Mouse (Mus musculus): ENCODE data around the gene Supt16.
A peak's percentile ranks its signal among the peaks of the same experiment; 100 is the strongest.

Gene Supt16

GRCm38 (mm10) chr14:52146540-52146939 is 50.7 kb downstream of the Supt16 start:
- peak; percentile 48 for DNase-seq (ENCODE audit: low read depth, low spot score)

- no peak for DNase-seq (ENCODE audit: low read depth, low spot score)
Observed at GRCm38 (mm10) chr14:52144165-52144564, 53.1 kb downstream of the Supt16 start.

- no peak for DNase-seq (ENCODE audit: low read depth, low spot score)
Observed at GRCm38 (mm10) chr14:52141445-52142127, 55.6 kb downstream of the Supt16 start.

GRCm38 (mm10) chr14:52140577-52141444 is 56.4 kb downstream of the Supt16 start:
- peak; percentile 61 for DNase-seq (ENCODE audit: low read depth, low spot score)

GRCm38 (mm10) chr14:52133584-52133983 is 63.6 kb downstream of the Supt16 start:
- peak; percentile 66 for DNase-seq (ENCODE audit: low read depth, low spot score)

- DNase-seq (ENCODE audit: low read depth, low spot score) = no peak
Observed at GRCm38 (mm10) chr14:52124636-52125035, 72.6 kb downstream of the Supt16 start.

- peak; percentile 76 for DNase-seq (ENCODE audit: low read depth, low spot score)
Observed at GRCm38 (mm10) chr14:52123918-52124317, 73.3 kb downstream of the Supt16 start.

GRCm38 (mm10) chr14:52120169-52120568 is 77.0 kb downstream of the Supt16 start:
- DNase-seq (ENCODE audit: low read depth, low spot score) = no peak

GRCm38 (mm10) chr14:52118823-52119608 is 78.2 kb downstream of the Supt16 start:
- DNase-seq (ENCODE audit: low read depth, low spot score) = no peak

GRCm38 (mm10) chr14:52118456-52118822 is 78.8 kb downstream of the Supt16 start:
- DNase-seq (ENCODE audit: low read depth, low spot score) = no peak

GRCm38 (mm10) chr14:52117241-52117640 is 80.0 kb downstream of the Supt16 start:
- no peak for DNase-seq (ENCODE audit: low read depth, low spot score)

- no peak for DNase-seq (ENCODE audit: low read depth, low spot score)
Observed at GRCm38 (mm10) chr14:52114101-52114500, 83.1 kb downstream of the Supt16 start.
